Mouse (Mus musculus): ENCODE measurements at regions not wholly inside any gene's neighbourhood (a gene's known extent, or its start where the extent isn't known, plus 50 kb on each side); places are given as distances from the start of the nearest gene placed in this dataset.
A peak's percentile ranks its signal among the peaks of the same experiment; 100 is the strongest.

GRCm38 (mm10) chr19:60148313-60148965 is 78.1 kb downstream of the Fam204a start:
- peaks cover 1% of the 10 kb centered on the region for H3K4me1 ChIP-seq (ENCODE audit: control insufficient read depth, insufficient read depth, low read length)
- no peaks in the 10 kb centered on the region for H3K9me3 ChIP-seq (replicated peaks; ENCODE audit: control insufficient read depth, insufficient read depth, low read length, poor library complexity, severe bottlenecking)
- H3K36me3 ChIP-seq (ENCODE audit: control insufficient read depth, insufficient read depth, low read length, poor library complexity, severe bottlenecking): no peaks in the 10 kb centered on the region
- TF ChIP-seq EP300 (IDR thresholded peaks at IDR 0.05; ENCODE audit: insufficient read depth, low read depth, low read length) (no peak), POLR2A (IDR thresholded peaks at IDR 0.05; ENCODE audit: insufficient read depth, low read length) (no peak), CTCF (IDR thresholded peaks at IDR 0.05; ENCODE audit: low read depth, low read length) (no peak)
- no peaks in the 10 kb centered on the region for H3K27me3 ChIP-seq (ENCODE audit: control insufficient read depth, insufficient read depth, low read length, poor library complexity, severe bottlenecking)
- no peak overlapping the region for H3K9ac ChIP-seq (ENCODE audit: low read depth, poor library complexity, severe bottlenecking)
- no peak overlapping the region for H3K4me3 ChIP-seq (ENCODE audit: low read depth, low read length)
- no peak overlapping the region for H3K27ac ChIP-seq (ENCODE audit: insufficient read depth, low read length)

GRCm38 (mm10) chr19:60146451-60147190 is 79.9 kb downstream of the Fam204a start:
- peaks cover 1% of the 10 kb centered on the region for H3K4me1 ChIP-seq (ENCODE audit: control insufficient read depth, insufficient read depth, low read length)
- no peaks in the 10 kb centered on the region for H3K27me3 ChIP-seq (ENCODE audit: control insufficient read depth, insufficient read depth, low read length, poor library complexity, severe bottlenecking)
- TF ChIP-seq POLR2A (IDR thresholded peaks at IDR 0.05; ENCODE audit: insufficient read depth, low read length): no peak
- no peaks in the 10 kb centered on the region for H3K9me3 ChIP-seq (replicated peaks; ENCODE audit: control insufficient read depth, insufficient read depth, low read length, poor library complexity, severe bottlenecking)
- H3K9ac ChIP-seq (ENCODE audit: low read depth, poor library complexity, severe bottlenecking): no peak overlapping the region
- no peak overlapping the region for H3K4me3 ChIP-seq (ENCODE audit: low read depth, low read length)
- H3K36me3 ChIP-seq (ENCODE audit: control insufficient read depth, insufficient read depth, low read length, poor library complexity, severe bottlenecking): no peaks in the 10 kb centered on the region
- no peak overlapping the region for H3K27ac ChIP-seq (ENCODE audit: insufficient read depth, low read length)

GRCm38 (mm10) chr19:60145242-60145641 is 81.3 kb downstream of the Fam204a start:
- Histone ChIP-seq H3K4me1 (ENCODE audit: control insufficient read depth, insufficient read depth, low read length) (peaks cover 1% of the 10 kb centered on the region), H3K27ac (ENCODE audit: insufficient read depth, low read length) (no peak overlapping the region), H3K36me3 (ENCODE audit: control insufficient read depth, insufficient read depth, low read length, poor library complexity, severe bottlenecking) (no peaks in the 10 kb centered on the region), H3K27me3 (ENCODE audit: control insufficient read depth, insufficient read depth, low read length, poor library complexity, severe bottlenecking) (no peaks in the 10 kb centered on the region), H3K9ac (ENCODE audit: low read depth, poor library complexity, severe bottlenecking) (no peak overlapping the region), H3K4me3 (ENCODE audit: low read depth, low read length) (no peak overlapping the region), H3K9me3 (replicated peaks; ENCODE audit: control insufficient read depth, insufficient read depth, low read length, poor library complexity, severe bottlenecking) (no peaks in the 10 kb centered on the region)
- TF ChIP-seq EP300 (IDR thresholded peaks at IDR 0.05; ENCODE audit: insufficient read depth, low read depth, low read length): no peak
- no peak for TF ChIP-seq CTCF (IDR thresholded peaks at IDR 0.05; ENCODE audit: low read depth, low read length)
- no peak for TF ChIP-seq POLR2A (IDR thresholded peaks at IDR 0.05; ENCODE audit: insufficient read depth, low read length)

- peaks cover 1% of the 10 kb centered on the region for H3K4me1 ChIP-seq (ENCODE audit: control insufficient read depth, insufficient read depth, low read length)
- H3K9me3 ChIP-seq (replicated peaks; ENCODE audit: control insufficient read depth, insufficient read depth, low read length, poor library complexity, severe bottlenecking): no peaks in the 10 kb centered on the region
- H3K27me3 ChIP-seq (ENCODE audit: control insufficient read depth, insufficient read depth, low read length, poor library complexity, severe bottlenecking): no peaks in the 10 kb centered on the region
- H3K4me3 ChIP-seq (ENCODE audit: low read depth, low read length): no peak overlapping the region
- no peak overlapping the region for H3K9ac ChIP-seq (ENCODE audit: low read depth, poor library complexity, severe bottlenecking)
- no peak overlapping the region for H3K27ac ChIP-seq (ENCODE audit: insufficient read depth, low read length)
- H3K36me3 ChIP-seq (ENCODE audit: control insufficient read depth, insufficient read depth, low read length, poor library complexity, severe bottlenecking): no peaks in the 10 kb centered on the region
- TF ChIP-seq EP300 (IDR thresholded peaks at IDR 0.05; ENCODE audit: insufficient read depth, low read depth, low read length) (no peak), CTCF (IDR thresholded peaks at IDR 0.05; ENCODE audit: low read depth, low read length) (peak; percentile 91), POLR2A (IDR thresholded peaks at IDR 0.05; ENCODE audit: insufficient read depth, low read length) (no peak)
These were observed 82.0 kb downstream of the Fam204a start for GRCm38 (mm10) chr19:60144336-60144989.

- H3K9me3 ChIP-seq (replicated peaks; ENCODE audit: control insufficient read depth, insufficient read depth, low read length, poor library complexity, severe bottlenecking): no peaks in the 10 kb centered on the region
- no peaks in the 10 kb centered on the region for H3K27me3 ChIP-seq (ENCODE audit: control insufficient read depth, insufficient read depth, low read length, poor library complexity, severe bottlenecking)
- TF ChIP-seq EP300 (IDR thresholded peaks at IDR 0.05; ENCODE audit: insufficient read depth, low read depth, low read length): no peak
- TF ChIP-seq POLR2A (IDR thresholded peaks at IDR 0.05; ENCODE audit: insufficient read depth, low read length): no peak
- no peak for TF ChIP-seq CTCF (IDR thresholded peaks at IDR 0.05; ENCODE audit: low read depth, low read length)
- H3K27ac ChIP-seq (ENCODE audit: insufficient read depth, low read length): no peak overlapping the region
- no peaks in the 10 kb centered on the region for H3K4me1 ChIP-seq (ENCODE audit: control insufficient read depth, insufficient read depth, low read length)
- H3K9ac ChIP-seq (ENCODE audit: low read depth, poor library complexity, severe bottlenecking): no peak overlapping the region
- no peaks in the 10 kb centered on the region for H3K36me3 ChIP-seq (ENCODE audit: control insufficient read depth, insufficient read depth, low read length, poor library complexity, severe bottlenecking)
- H3K4me3 ChIP-seq (ENCODE audit: low read depth, low read length): no peak overlapping the region
These were observed 87.6 kb downstream of the Fam204a start for GRCm38 (mm10) chr19:60138881-60139280.

- no peaks in the 10 kb centered on the region for H3K9me3 ChIP-seq (replicated peaks; ENCODE audit: control insufficient read depth, insufficient read depth, low read length, poor library complexity, severe bottlenecking)
- TF ChIP-seq CTCF (IDR thresholded peaks at IDR 0.05; ENCODE audit: low read depth, low read length) (no peak), EP300 (IDR thresholded peaks at IDR 0.05; ENCODE audit: insufficient read depth, low read depth, low read length) (no peak), POLR2A (IDR thresholded peaks at IDR 0.05; ENCODE audit: insufficient read depth, low read length) (no peak)
- H3K36me3 ChIP-seq (ENCODE audit: control insufficient read depth, insufficient read depth, low read length, poor library complexity, severe bottlenecking): no peaks in the 10 kb centered on the region
- H3K27ac ChIP-seq (ENCODE audit: insufficient read depth, low read length): no peak overlapping the region
- no peak overlapping the region for H3K9ac ChIP-seq (ENCODE audit: low read depth, poor library complexity, severe bottlenecking)
- H3K4me3 ChIP-seq (ENCODE audit: low read depth, low read length): no peak overlapping the region
- H3K27me3 ChIP-seq (ENCODE audit: control insufficient read depth, insufficient read depth, low read length, poor library complexity, severe bottlenecking): no peaks in the 10 kb centered on the region
- no peaks in the 10 kb centered on the region for H3K4me1 ChIP-seq (ENCODE audit: control insufficient read depth, insufficient read depth, low read length)
These were observed 90.0 kb downstream of the Fam204a start for GRCm38 (mm10) chr19:60136491-60136890.
